Mouse (Mus musculus) midbrain, embryonic 10.5 days (tissue): ENCODE data around the gene March4. TPM values are rescaled to one million over a fixed set of nuclear protein-coding genes. Genes with fewer than 3 reads are reported as not detected.
A peak's percentile ranks its signal among the peaks of the same experiment; 100 is the strongest.

Experiments
- DNase-seq: peaks from one replicate; pipeline ENCODE4 v3.0.0-alpha.2; 2017; ENCODE audit warnings: low spot score
- H3K27ac ChIP-seq: fragments of 300-500 bp; sonication (generic); replicated peaks from 2 replicates; pipeline ENCODE4 v1.5.1; 2016; ENCODE audit warnings: mild to moderate bottlenecking
- H3K27me3 ChIP-seq: fragments of 300-500 bp; sonication (generic); 2 replicates; pipeline ENCODE4 v1.6.1; 2016; ENCODE audit warnings: low read depth, mild to moderate bottlenecking; ENCODE audit not compliant: poor library complexity, severe bottlenecking
- H3K36me3 ChIP-seq: fragments of 300-500 bp; sonication (generic); 2 replicates; pipeline ENCODE4 v1.6.1; 2016; ENCODE audit warnings: mild to moderate bottlenecking, moderate library complexity
- H3K4me1 ChIP-seq: fragments of 300-500 bp; sonication (generic); 2 replicates; pipeline ENCODE4 v1.6.1; 2016
- H3K4me3 ChIP-seq: fragments of 300-500 bp; sonication (generic); 2 replicates; pipeline ENCODE4 v1.5.1; 2016; ENCODE audit warnings: mild to moderate bottlenecking, moderate library complexity
- H3K9me3 ChIP-seq: fragments of 300-500 bp; sonication (generic); replicated peaks from 2 replicates; pipeline ENCODE4 v1.6.1; 2016; ENCODE audit warnings: mild to moderate bottlenecking
- WGBS: fragments of 180-500 bp; shearing (Covaris S2); methylation state at CpG from one replicate; pipeline ENCODE4 v1.1.7; 2016; 5-methylcytosine and 5-hydroxymethylcytosine counted together
- polyA plus RNA-seq: library from polyadenylated mRNA; unstranded; fragments of >200 nt; fragmentation: Nextera tagmentation; extraction: Ambion mirVana; gene quantifications from 2 replicates; pipeline ENCODE4 v1.2.1, GENCODE M21; 2016

The March4 gene
- polyA plus RNA-seq, 1 experiment from 2014 or later: 0.22 TPM

- WGBS: 82% methylated on average over 4 of the region's 4 CpGs
- Histone ChIP-seq H3K27ac (no peak overlapping the region), H3K4me3 (no peak overlapping the region), H3K27me3 (no peaks in the 10 kb centered on the region), H3K4me1 (no peaks in the 10 kb centered on the region), H3K9me3 (no peaks in the 10 kb centered on the region), H3K36me3 (no peaks in the 10 kb centered on the region)
- no peak for DNase-seq
Measured at GRCm38 (mm10) chr1:72509551-72509950, 27.2 kb downstream of the March4 start.

- no peaks in the 10 kb centered on the region for H3K36me3 ChIP-seq
- H3K4me3 ChIP-seq: no peak overlapping the region
- H3K9me3 ChIP-seq: no peaks in the 10 kb centered on the region
- no peak for DNase-seq
- no peak overlapping the region for H3K27ac ChIP-seq
- H3K4me1 ChIP-seq: no peaks in the 10 kb centered on the region
- 65% methylated on average over 2 of the region's 2 CpGs for WGBS
- no peaks in the 10 kb centered on the region for H3K27me3 ChIP-seq
Measured at GRCm38 (mm10) chr1:72507670-72508069, 29.1 kb downstream of the March4 start.

GRCm38 (mm10) chr1:72506202-72506601 lies 30.5 kb downstream of the March4 start:
- Histone ChIP-seq H3K27ac (no peak overlapping the region), H3K36me3 (no peaks in the 10 kb centered on the region), H3K27me3 (no peaks in the 10 kb centered on the region), H3K4me3 (no peak overlapping the region), H3K9me3 (no peaks in the 10 kb centered on the region), H3K4me1 (no peaks in the 10 kb centered on the region)
- 62% methylated on average over 10 of the region's 10 CpGs for WGBS
- DNase-seq: no peak

- no peak overlapping the region for H3K27ac ChIP-seq
- WGBS: 93% methylated on average over 5 of the region's 5 CpGs
- no peaks in the 10 kb centered on the region for H3K4me1 ChIP-seq
- no peaks in the 10 kb centered on the region for H3K9me3 ChIP-seq
- DNase-seq: no peak
- no peak overlapping the region for H3K4me3 ChIP-seq
- no peaks in the 10 kb centered on the region for H3K27me3 ChIP-seq
- H3K36me3 ChIP-seq: no peaks in the 10 kb centered on the region
Measured at GRCm38 (mm10) chr1:72497609-72498008, 39.1 kb downstream of the March4 start.

- H3K27me3 ChIP-seq: no peaks in the 10 kb centered on the region
- H3K4me3 ChIP-seq: no peak overlapping the region
- DNase-seq: no peak
- H3K9me3 ChIP-seq: no peaks in the 10 kb centered on the region
- no peak overlapping the region for H3K27ac ChIP-seq
- H3K36me3 ChIP-seq: no peaks in the 10 kb centered on the region
- WGBS: 91% methylated on average over 3 of the region's 3 CpGs
- peaks cover 26% of the 10 kb centered on the region for H3K4me1 ChIP-seq
Measured at GRCm38 (mm10) chr1:72493454-72493853, 43.3 kb downstream of the March4 start.

GRCm38 (mm10) chr1:72492666-72493065 lies 44.1 kb downstream of the March4 start:
- Histone ChIP-seq H3K4me1 (peaks cover 26% of the 10 kb centered on the region), H3K27ac (no peak overlapping the region), H3K27me3 (no peaks in the 10 kb centered on the region), H3K36me3 (no peaks in the 10 kb centered on the region), H3K4me3 (no peak overlapping the region), H3K9me3 (no peaks in the 10 kb centered on the region)
- 91% methylated on average over 10 of the region's 10 CpGs for WGBS
- DNase-seq: no peak

GRCm38 (mm10) chr1:72491307-72491706 lies 45.4 kb downstream of the March4 start:
- WGBS: 39% methylated on average over 5 of the region's 5 CpGs
- H3K27me3 ChIP-seq: no peaks in the 10 kb centered on the region
- no peaks in the 10 kb centered on the region for H3K9me3 ChIP-seq
- peak overlapping the region; percentile 73 for H3K27ac ChIP-seq
- no peaks in the 10 kb centered on the region for H3K36me3 ChIP-seq
- H3K4me1 ChIP-seq: peaks cover 26% of the 10 kb centered on the region
- DNase-seq: no peak
- no peak overlapping the region for H3K4me3 ChIP-seq

GRCm38 (mm10) chr1:72490801-72491200 lies 45.9 kb downstream of the March4 start:
- Histone ChIP-seq H3K27me3 (no peaks in the 10 kb centered on the region), H3K4me3 (no peak overlapping the region), H3K36me3 (no peaks in the 10 kb centered on the region), H3K9me3 (no peaks in the 10 kb centered on the region), H3K4me1 (peaks cover 26% of the 10 kb centered on the region), H3K27ac (peak overlapping the region; percentile 73)
- DNase-seq: no peak
- 64% methylated on average over 3 of the region's 3 CpGs for WGBS

- no peaks in the 10 kb centered on the region for H3K36me3 ChIP-seq
- H3K27me3 ChIP-seq: no peaks in the 10 kb centered on the region
- H3K4me1 ChIP-seq: peaks cover 26% of the 10 kb centered on the region
- WGBS: 6% methylated on average over 8 of the region's 8 CpGs
- no peaks in the 10 kb centered on the region for H3K9me3 ChIP-seq
- H3K4me3 ChIP-seq: no peak overlapping the region
- peak overlapping the region; percentile 73 for H3K27ac ChIP-seq
- peak; percentile 16 for DNase-seq
Measured at GRCm38 (mm10) chr1:72490193-72490592, 46.5 kb downstream of the March4 start.

GRCm38 (mm10) chr1:72476594-72476993 lies 60.1 kb downstream of the March4 start:
- WGBS: 83% methylated on average over 2 of the region's 2 CpGs
- Histone ChIP-seq H3K36me3 (no peaks in the 10 kb centered on the region), H3K4me1 (no peaks in the 10 kb centered on the region), H3K9me3 (no peaks in the 10 kb centered on the region), H3K4me3 (no peak overlapping the region), H3K27ac (no peak overlapping the region), H3K27me3 (no peaks in the 10 kb centered on the region)
- no peak for DNase-seq

GRCm38 (mm10) chr1:72469075-72469474 lies 67.7 kb downstream of the March4 start:
- Histone ChIP-seq H3K9me3 (no peaks in the 10 kb centered on the region), H3K4me1 (no peaks in the 10 kb centered on the region), H3K4me3 (no peak overlapping the region), H3K27me3 (no peaks in the 10 kb centered on the region), H3K36me3 (no peaks in the 10 kb centered on the region), H3K27ac (no peak overlapping the region)
- 88% methylated on average over 2 of the region's 2 CpGs for WGBS
- no peak for DNase-seq

GRCm38 (mm10) chr1:72468466-72469003 lies 68.2 kb downstream of the March4 start:
- no peak overlapping the region for H3K27ac ChIP-seq
- no peak for DNase-seq
- no peaks in the 10 kb centered on the region for H3K9me3 ChIP-seq
- H3K4me3 ChIP-seq: no peak overlapping the region
- no peaks in the 10 kb centered on the region for H3K36me3 ChIP-seq
- no peaks in the 10 kb centered on the region for H3K27me3 ChIP-seq
- 58% methylated on average over 5 of the region's 5 CpGs for WGBS
- no peaks in the 10 kb centered on the region for H3K4me1 ChIP-seq

GRCm38 (mm10) chr1:72464926-72465583 lies 71.7 kb downstream of the March4 start:
- Histone ChIP-seq H3K4me1 (no peaks in the 10 kb centered on the region), H3K27me3 (no peaks in the 10 kb centered on the region), H3K4me3 (no peak overlapping the region), H3K9me3 (no peaks in the 10 kb centered on the region), H3K36me3 (no peaks in the 10 kb centered on the region), H3K27ac (no peak overlapping the region)
- DNase-seq: no peak
- 46% methylated on average over 12 of the region's 12 CpGs for WGBS
